Mouse (Mus musculus) layer of hippocampus, adult 11-12 months (tissue): ENCODE data around the gene Cmtm7.

Experiments
- DNase-seq: peaks from one replicate; pipeline ENCODE4 v3.0.0; 2022; ENCODE audit warnings: low spot score

The Cmtm7 gene

DNA sequence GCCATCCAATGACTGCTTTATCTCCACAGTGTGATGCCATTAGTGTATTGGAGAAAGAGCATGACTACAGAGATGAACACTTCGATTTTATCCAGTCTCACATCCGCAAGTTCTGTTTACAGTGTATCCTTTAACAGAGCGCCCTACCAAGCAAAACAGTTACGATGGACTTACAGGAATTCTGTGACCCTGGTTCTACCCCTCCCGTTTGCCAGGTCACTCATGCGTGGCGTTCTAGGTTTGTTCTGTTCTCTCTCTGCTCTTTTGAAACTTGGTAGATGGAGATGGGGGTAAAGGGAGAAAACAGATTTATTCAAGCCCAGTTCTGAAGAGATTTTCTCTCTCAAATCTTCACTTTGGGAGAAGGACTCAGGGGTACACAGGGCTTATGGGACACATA lies 68.2 kb downstream of the Cmtm7 start:
- no peak for DNase-seq

DNA sequence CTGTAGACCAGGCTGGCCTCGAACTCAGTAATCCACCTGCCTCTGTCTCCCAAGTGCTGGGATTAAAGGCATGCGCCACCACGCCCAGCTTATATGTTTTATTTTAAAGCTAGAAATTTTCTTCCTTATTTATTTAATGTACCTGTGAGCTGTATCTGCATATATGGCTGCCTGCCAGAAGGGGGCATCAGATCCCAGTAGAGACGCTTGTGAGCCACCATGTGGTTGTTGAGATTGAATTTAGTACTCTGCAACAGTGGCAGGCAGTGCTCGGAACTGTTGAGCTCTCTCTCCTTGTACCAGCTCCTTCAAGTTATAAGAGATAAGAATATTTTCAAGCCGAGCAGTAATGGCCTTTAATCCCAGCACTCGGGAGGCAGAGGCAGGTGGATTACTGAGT lies 71.3 kb downstream of the Cmtm7 start:
- no peak for DNase-seq

DNA sequence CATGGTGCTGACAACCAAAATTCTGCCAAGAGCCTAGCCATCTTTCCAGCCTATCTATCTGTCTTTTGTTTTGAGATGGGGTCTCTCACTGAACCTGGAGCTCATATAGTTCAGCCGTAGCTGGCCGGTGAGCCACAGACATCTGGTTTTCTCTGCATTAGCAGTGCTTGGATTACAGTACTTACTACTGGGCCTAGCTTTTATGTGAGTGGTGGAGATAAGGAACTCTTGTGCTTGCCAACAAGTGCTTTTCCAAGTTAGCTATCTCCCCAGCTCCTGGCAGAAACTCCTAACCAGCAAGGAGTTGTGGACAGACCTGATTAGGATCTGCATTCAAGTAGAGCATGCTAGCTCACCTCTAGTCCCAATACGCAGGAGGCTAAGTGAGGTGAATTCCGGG lies 73.9 kb downstream of the Cmtm7 start:
- no peak for DNase-seq
